Mouse (Mus musculus) heart, embryonic 11.5 days (tissue): Measurements from ENCODE around the gene Cdsn. TPM values are rescaled to one million over a fixed set of nuclear protein-coding genes. Genes with fewer than 3 reads are reported as not detected.

Source experiments
- ATAC-seq: fragments of 200-750 bp; cut with Nextera tagmentation; replicated peaks from 2 replicates; pipeline ENCODE4 v1.8.0; 2017; ENCODE audit warnings: moderate library complexity; ENCODE audit not compliant: insufficient number of reproducible peaks, low FRiP score, low TSS enrichment
- H3K27ac ChIP-seq: fragments of 300-500 bp; sonication (generic); 2 replicates; pipeline ENCODE4 v1.5.1; 2014; ENCODE audit warnings: mild to moderate bottlenecking, low read depth, low read length
- H3K27me3 ChIP-seq: fragments of 300-500 bp; sonication (generic); 2 replicates; pipeline ENCODE4 v1.6.1; 2014; ENCODE audit warnings: mild to moderate bottlenecking, low read length, mixed read lengths; ENCODE audit not compliant: control insufficient read depth, insufficient read depth
- H3K36me3 ChIP-seq: fragments of 300-500 bp; sonication (generic); 2 replicates; pipeline ENCODE4 v1.6.1; 2014; ENCODE audit warnings: mild to moderate bottlenecking, low read length, moderate library complexity, mixed read lengths; ENCODE audit not compliant: control insufficient read depth, insufficient read depth
- H3K4me1 ChIP-seq: fragments of 300-500 bp; sonication (generic); 2 replicates; pipeline ENCODE4 v1.6.1; 2014; ENCODE audit warnings: low read length; ENCODE audit not compliant: control insufficient read depth, insufficient read depth
- H3K4me2 ChIP-seq: fragments of 300-500 bp; sonication (generic); 2 replicates; pipeline ENCODE4 v1.6.1; 2014; ENCODE audit warnings: mild to moderate bottlenecking, moderate library complexity
- H3K4me3 ChIP-seq: fragments of 300-500 bp; sonication (generic); 2 replicates; pipeline ENCODE4 v1.5.1; 2014; ENCODE audit warnings: low read depth, low read length
- H3K9ac ChIP-seq: fragments of 300-500 bp; sonication (generic); 2 replicates; pipeline ENCODE4 v1.6.1; 2014; ENCODE audit warnings: mild to moderate bottlenecking, low read depth, low read length, moderate library complexity
- H3K9me3 ChIP-seq: fragments of 300-500 bp; sonication (generic); replicated peaks from 2 replicates; pipeline ENCODE4 v1.6.1; 2016; ENCODE audit warnings: low read length; ENCODE audit not compliant: control insufficient read depth
- WGBS: fragments of 180-500 bp; shearing (Covaris S2); extraction: QIAGEN DNeasy Blood & Tissue Kit; methylation state at CpG from one replicate; pipeline ENCODE4 v1.1.7; 2014; ENCODE audit not compliant: insufficient replicate concordance; 5-methylcytosine and 5-hydroxymethylcytosine counted together
- polyA plus RNA-seq: library from polyadenylated mRNA; unstranded; fragments of >200 nt; fragmentation: Nextera tagmentation; extraction: Ambion mirVana; gene quantifications from 2 replicates; pipeline ENCODE4 v1.2.1, GENCODE M21; 2014

Gene Cdsn
- 0.40 and 0.83 TPM in 2 replicates for polyA plus RNA-seq

GRCm38 (mm10) chr17:35551881-35552414 is at the start of gene Cdsn:
Gene Cdsn (plus strand): TSS chr17:35552128.
- no peak for ATAC-seq
- H3K4me1 ChIP-seq: peaks cover 12% of the 10 kb centered on the region
- H3K4me2 ChIP-seq: no peak within 1 kb of the TSS
- no peaks in the 10 kb centered on the region for H3K36me3 ChIP-seq
- H3K9ac ChIP-seq: peak within 1 kb of the TSS; percentile 2; the same call in 1 of the 2 replicates
- 0 out of 2 replicates have a peak within 1 kb of the TSS, but pooled peaks have one; percentile 24 for H3K27ac ChIP-seq
- H3K4me3 ChIP-seq: no peak within 1 kb of the TSS
- no peaks in the 10 kb centered on the region for H3K27me3 ChIP-seq
- no peaks in the 10 kb centered on the region for H3K9me3 ChIP-seq
- 72% methylated on average over 10 of the region's 10 CpGs for whole genome bisulfite sequencing

- Histone ChIP-seq H3K4me1 (no peaks in the 10 kb centered on the region), H3K4me2 (no peak overlapping the region), H3K27ac (no peak overlapping the region)
These were observed 49.7 kb upstream of the Cdsn start for GRCm38 (mm10) chr17:35502226-35502625.

GRCm38 (mm10) chr17:35502762-35503161 is 49.2 kb upstream of the Cdsn start:
- no peak for ATAC-seq
- peaks cover 42% of the 10 kb centered on the region for H3K27me3 ChIP-seq

More at GRCm38 (mm10) chr17:35502226-35502625, 49.7 kb upstream of the Cdsn start:
- Histone ChIP-seq H3K4me3 (no peak overlapping the region), H3K27me3 (peaks cover 37% of the 10 kb centered on the region), H3K9ac (no peak overlapping the region), H3K9me3 (no peaks in the 10 kb centered on the region), H3K36me3 (no peaks in the 10 kb centered on the region)
- ATAC-seq: no peak
- 16% methylated on average over 6 of the region's 6 CpGs for WGBS

GRCm38 (mm10) chr17:35503849-35504248 is 48.1 kb upstream of the Cdsn start:
- peaks cover 49% of the 10 kb centered on the region for H3K27me3 ChIP-seq
- WGBS: 26% methylated on average over 5 of the region's 5 CpGs
- ATAC-seq: no peak
- H3K4me3 ChIP-seq: no peak overlapping the region
- no peaks in the 10 kb centered on the region for H3K9me3 ChIP-seq
- no peaks in the 10 kb centered on the region for H3K4me1 ChIP-seq
- no peak overlapping the region for H3K4me2 ChIP-seq
- H3K9ac ChIP-seq: no peak overlapping the region
- H3K36me3 ChIP-seq: no peaks in the 10 kb centered on the region
- H3K27ac ChIP-seq: no peak overlapping the region

More at GRCm38 (mm10) chr17:35502762-35503161, 49.2 kb upstream of the Cdsn start:
- Histone ChIP-seq H3K4me2 (no peak overlapping the region), H3K4me1 (no peaks in the 10 kb centered on the region), H3K4me3 (no peak overlapping the region), H3K27ac (no peak overlapping the region), H3K9me3 (no peaks in the 10 kb centered on the region), H3K9ac (no peak overlapping the region), H3K36me3 (no peaks in the 10 kb centered on the region)
- 43% methylated on average over 5 of the region's 5 CpGs for WGBS

- H3K27ac ChIP-seq: no peak overlapping the region
- no peaks in the 10 kb centered on the region for H3K9me3 ChIP-seq
- H3K4me3 ChIP-seq: no peak overlapping the region
- H3K9ac ChIP-seq: no peak overlapping the region
- H3K4me1 ChIP-seq: no peaks in the 10 kb centered on the region
- 15% methylated on average over 8 of the region's 8 CpGs for WGBS
- no peak overlapping the region for H3K4me2 ChIP-seq
- no peak for ATAC-seq
- H3K27me3 ChIP-seq: peaks cover 52% of the 10 kb centered on the region
- no peaks in the 10 kb centered on the region for H3K36me3 ChIP-seq
These were observed 47.1 kb upstream of the Cdsn start for GRCm38 (mm10) chr17:35504628-35505481.

GRCm38 (mm10) chr17:35505776-35506175 is 46.2 kb upstream of the Cdsn start, which contains the start of gene Pou5f1:
Gene Pou5f1 (plus strand): TSS chr17:35506018.
- Histone ChIP-seq H3K4me3 (no peak within 1 kb of the TSS), H3K9ac (no peak within 1 kb of the TSS), H3K4me2 (no peak within 1 kb of the TSS), H3K36me3 (no peaks in the 10 kb centered on the region), H3K27me3 (peaks cover 52% of the 10 kb centered on the region), H3K4me1 (no peaks in the 10 kb centered on the region), H3K27ac (no peak within 1 kb of the TSS), H3K9me3 (no peaks in the 10 kb centered on the region)
- 23% methylated on average over 13 of the region's 13 CpGs for WGBS
- ATAC-seq: no peak

GRCm38 (mm10) chr17:35506881-35507280 is 45.0 kb upstream of the Cdsn start:
- no peak for ATAC-seq
- H3K9ac ChIP-seq: no peak overlapping the region
- H3K36me3 ChIP-seq: no peaks in the 10 kb centered on the region
- no peaks in the 10 kb centered on the region for H3K9me3 ChIP-seq
- H3K4me2 ChIP-seq: no peak overlapping the region
- H3K27me3 ChIP-seq: peaks cover 52% of the 10 kb centered on the region
- H3K4me3 ChIP-seq: no peak overlapping the region
- 7% methylated on average over 10 of the region's 10 CpGs for WGBS
- no peak overlapping the region for H3K27ac ChIP-seq
- H3K4me1 ChIP-seq: no peaks in the 10 kb centered on the region

GRCm38 (mm10) chr17:35507556-35508260 is 44.2 kb upstream of the Cdsn start:
- Histone ChIP-seq H3K4me1 (no peaks in the 10 kb centered on the region), H3K9me3 (no peaks in the 10 kb centered on the region), H3K4me3 (no peak overlapping the region), H3K36me3 (no peaks in the 10 kb centered on the region; the same call in 1 of the 2 replicates), H3K4me2 (no peak overlapping the region), H3K27me3 (peaks cover 52% of the 10 kb centered on the region), H3K9ac (no peak overlapping the region), H3K27ac (no peak overlapping the region)
- ATAC-seq: no peak
- 17% methylated on average over 13 of the region's 13 CpGs for WGBS
